Mouse (Mus musculus): ENCODE data around the gene Neurl1a. TPM values are rescaled to one million over a fixed set of nuclear protein-coding genes. Genes with fewer than 3 reads are reported as not detected.

Neurl1a gene
- polyA plus RNA-seq, 1 experiment from 2014 or later, result 9.6 TPM

DNA sequence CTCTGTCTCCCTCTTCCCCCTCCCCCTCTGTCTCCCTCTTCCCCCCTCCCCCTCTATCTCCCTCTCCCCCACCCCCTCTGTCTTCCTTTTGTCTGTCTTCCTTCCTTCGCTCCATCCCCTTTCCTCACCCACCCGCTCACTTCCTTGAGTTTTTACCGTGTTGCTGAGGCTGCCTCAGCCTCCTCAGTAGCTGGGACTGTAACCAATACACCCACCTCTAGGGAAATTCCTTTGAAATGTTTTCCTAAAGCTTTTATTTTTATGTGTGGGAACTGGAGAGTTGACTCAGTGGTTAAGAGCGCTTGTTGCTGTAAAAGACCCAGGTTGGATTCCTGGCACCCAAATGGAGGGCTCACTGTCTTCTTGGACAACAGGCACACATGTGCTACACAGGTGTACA lies 17.0 kb upstream of the Neurl1a start:
- H3K4me1 ChIP-seq (ENCODE audit: control insufficient read depth, insufficient read depth, low read length), result no peaks in the 10 kb centered on the region
- H3K4me2 ChIP-seq (ENCODE audit: low read length), result no peak overlapping the region
- H3K9ac ChIP-seq (replicated peaks; ENCODE audit: low read length), result no peak overlapping the region
- H3K9me3 ChIP-seq (ENCODE audit: control insufficient read depth, low read length), result no peaks in the 10 kb centered on the region
- WGBS, result 70% methylated on average over 4 of the region's 4 CpGs
- no peak overlapping the region for H3K4me3 ChIP-seq (replicated peaks; ENCODE audit: low read depth, low read length)
- no peak overlapping the region for H3K27ac ChIP-seq (replicated peaks; ENCODE audit: low read depth, low read length)
- no peak for ATAC-seq (ENCODE audit: low FRiP score, low TSS enrichment)
- H3K36me3 ChIP-seq (ENCODE audit: control insufficient read depth, insufficient read depth, low read length), result no peaks in the 10 kb centered on the region
- no peak for DNase-seq
- no peaks in the 10 kb centered on the region for H3K27me3 ChIP-seq (ENCODE audit: control insufficient read depth, insufficient read depth, low read length)

DNA sequence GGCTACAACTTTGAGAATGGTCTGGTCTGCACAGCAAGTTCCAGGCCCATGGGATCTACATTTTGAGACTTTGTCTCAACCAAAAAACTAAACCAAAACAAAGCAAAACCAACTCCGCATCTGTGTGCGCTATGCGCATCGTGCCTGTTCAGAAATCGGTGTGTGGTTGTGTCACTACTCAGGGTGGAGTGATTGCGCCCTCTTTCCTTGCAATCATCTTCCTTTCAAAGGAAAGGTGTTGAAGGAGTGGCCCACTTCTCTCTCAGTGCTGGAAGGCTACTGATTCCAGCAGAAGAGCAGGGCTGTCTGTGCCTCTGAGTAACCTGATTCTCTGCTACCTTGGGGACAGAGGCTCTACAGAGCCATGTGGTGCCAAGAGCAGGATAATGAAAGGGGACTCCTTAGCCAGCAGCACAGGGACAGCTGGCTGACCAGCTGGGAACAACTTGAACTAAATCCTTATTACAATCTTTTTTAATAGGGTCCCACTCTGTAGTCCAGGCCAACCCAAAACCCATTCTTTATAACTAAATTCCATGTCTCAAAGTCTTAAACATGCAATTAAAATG lies 15.4 kb upstream of the Neurl1a start:
- Histone ChIP-seq H3K27me3 (ENCODE audit: control insufficient read depth, insufficient read depth, low read length) (no peaks in the 10 kb centered on the region), H3K4me2 (ENCODE audit: low read length) (no peak overlapping the region), H3K4me3 (replicated peaks; ENCODE audit: low read depth, low read length) (no peak overlapping the region), H3K36me3 (ENCODE audit: control insufficient read depth, insufficient read depth, low read length) (no peaks in the 10 kb centered on the region), H3K4me1 (ENCODE audit: control insufficient read depth, insufficient read depth, low read length) (no peaks in the 10 kb centered on the region), H3K27ac (replicated peaks; ENCODE audit: low read depth, low read length) (no peak overlapping the region), H3K9me3 (ENCODE audit: control insufficient read depth, low read length) (no peaks in the 10 kb centered on the region), H3K9ac (replicated peaks; ENCODE audit: low read length) (no peak overlapping the region)
- WGBS, result 94% methylated on average over 6 of the region's 6 CpGs
- ATAC-seq (ENCODE audit: low FRiP score, low TSS enrichment), result no peak
- no peak for DNase-seq

GRCm38 (mm10) chr19:47166758-47167157 lies 11.9 kb upstream of the Neurl1a start:
- Histone ChIP-seq H3K9ac (replicated peaks; ENCODE audit: low read length) (no peak overlapping the region), H3K9me3 (ENCODE audit: control insufficient read depth, low read length) (no peaks in the 10 kb centered on the region), H3K27me3 (ENCODE audit: control insufficient read depth, insufficient read depth, low read length) (no peaks in the 10 kb centered on the region), H3K27ac (replicated peaks; ENCODE audit: low read depth, low read length) (no peak overlapping the region), H3K36me3 (ENCODE audit: control insufficient read depth, insufficient read depth, low read length) (no peaks in the 10 kb centered on the region), H3K4me1 (ENCODE audit: control insufficient read depth, insufficient read depth, low read length) (no peaks in the 10 kb centered on the region), H3K4me3 (replicated peaks; ENCODE audit: low read depth, low read length) (no peak overlapping the region), H3K4me2 (ENCODE audit: low read length) (no peak overlapping the region)
- WGBS, result 9% methylated on average over 3 of the region's 3 CpGs
- ATAC-seq (ENCODE audit: low FRiP score, low TSS enrichment), result no peak
- no peak for DNase-seq

DNA sequence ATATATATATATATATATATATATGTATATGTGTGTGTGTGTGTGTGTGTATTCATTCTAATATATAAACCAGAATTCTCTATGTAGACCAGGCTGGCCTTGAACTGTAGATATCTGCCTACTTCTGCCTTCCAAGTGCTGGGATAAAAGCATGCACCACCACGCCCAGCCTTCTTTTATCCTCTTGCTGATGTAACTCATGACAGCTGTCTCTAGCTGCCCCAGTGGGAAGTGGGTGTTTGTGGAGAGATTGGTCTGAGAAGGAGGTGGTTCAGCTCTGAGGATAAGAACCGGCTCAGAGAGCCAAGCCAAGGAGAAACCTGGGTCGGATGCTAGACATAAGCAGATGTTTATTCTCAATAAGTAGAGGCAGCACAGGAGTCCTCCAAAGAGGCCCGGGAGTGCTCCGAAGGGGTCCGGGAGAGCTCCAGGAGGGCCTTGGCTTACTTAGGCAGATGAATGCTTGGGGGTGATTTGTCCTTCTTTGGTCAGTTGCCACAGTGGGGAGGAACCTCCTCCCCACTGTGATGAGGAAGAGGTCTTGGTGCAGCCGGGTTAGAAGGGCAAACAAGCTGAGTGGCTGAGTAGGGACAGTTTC lies 10.9 kb upstream of the Neurl1a start:
- H3K9ac ChIP-seq (replicated peaks; ENCODE audit: low read length), result no peak overlapping the region
- ATAC-seq (ENCODE audit: low FRiP score, low TSS enrichment) (no peak), DNase-seq (no peak)
- 49% methylated on average over 7 of the region's 7 CpGs for WGBS
- no peaks in the 10 kb centered on the region for H3K9me3 ChIP-seq (ENCODE audit: control insufficient read depth, low read length)
- no peak overlapping the region for H3K27ac ChIP-seq (replicated peaks; ENCODE audit: low read depth, low read length)
- no peaks in the 10 kb centered on the region for H3K27me3 ChIP-seq (ENCODE audit: control insufficient read depth, insufficient read depth, low read length)
- no peak overlapping the region for H3K4me3 ChIP-seq (replicated peaks; ENCODE audit: low read depth, low read length)
- no peaks in the 10 kb centered on the region for H3K36me3 ChIP-seq (ENCODE audit: control insufficient read depth, insufficient read depth, low read length)
- no peaks in the 10 kb centered on the region for H3K4me1 ChIP-seq (ENCODE audit: control insufficient read depth, insufficient read depth, low read length)
- H3K4me2 ChIP-seq (ENCODE audit: low read length), result no peak overlapping the region

DNA sequence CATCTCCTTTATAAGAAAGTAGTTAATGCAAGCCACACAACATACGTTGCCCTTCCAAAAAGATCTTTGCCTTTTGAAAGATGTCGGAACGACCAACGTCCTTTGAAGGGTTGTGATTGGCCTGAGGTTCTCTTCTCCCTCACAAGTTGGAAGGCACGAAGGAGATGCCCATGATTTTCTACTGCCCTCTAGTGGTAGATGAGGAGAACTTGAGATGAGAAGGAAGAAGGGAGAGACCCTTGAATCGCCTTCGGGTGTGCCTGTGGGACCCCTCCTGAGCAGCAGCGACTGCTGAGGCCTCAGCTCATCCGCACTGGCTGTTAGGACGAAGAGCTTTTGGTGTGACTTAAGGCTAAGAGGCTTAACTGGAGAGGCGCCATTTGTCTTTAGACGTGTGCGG lies 10.4 kb upstream of the Neurl1a start:
- peak; percentile 79 for DNase-seq
- Histone ChIP-seq H3K9ac (replicated peaks; ENCODE audit: low read length) (no peak overlapping the region), H3K27me3 (ENCODE audit: control insufficient read depth, insufficient read depth, low read length) (no peaks in the 10 kb centered on the region), H3K4me2 (ENCODE audit: low read length) (peak overlapping the region; percentile 20; the same call in 1 of the 2 replicates), H3K9me3 (ENCODE audit: control insufficient read depth, low read length) (no peaks in the 10 kb centered on the region), H3K4me3 (replicated peaks; ENCODE audit: low read depth, low read length) (no peak overlapping the region), H3K36me3 (ENCODE audit: control insufficient read depth, insufficient read depth, low read length) (no peaks in the 10 kb centered on the region), H3K4me1 (ENCODE audit: control insufficient read depth, insufficient read depth, low read length) (no peaks in the 10 kb centered on the region), H3K27ac (replicated peaks; ENCODE audit: low read depth, low read length) (no peak overlapping the region)
- WGBS, result 7% methylated on average over 13 of the region's 13 CpGs
- ATAC-seq (ENCODE audit: low FRiP score, low TSS enrichment), result no peak

DNA sequence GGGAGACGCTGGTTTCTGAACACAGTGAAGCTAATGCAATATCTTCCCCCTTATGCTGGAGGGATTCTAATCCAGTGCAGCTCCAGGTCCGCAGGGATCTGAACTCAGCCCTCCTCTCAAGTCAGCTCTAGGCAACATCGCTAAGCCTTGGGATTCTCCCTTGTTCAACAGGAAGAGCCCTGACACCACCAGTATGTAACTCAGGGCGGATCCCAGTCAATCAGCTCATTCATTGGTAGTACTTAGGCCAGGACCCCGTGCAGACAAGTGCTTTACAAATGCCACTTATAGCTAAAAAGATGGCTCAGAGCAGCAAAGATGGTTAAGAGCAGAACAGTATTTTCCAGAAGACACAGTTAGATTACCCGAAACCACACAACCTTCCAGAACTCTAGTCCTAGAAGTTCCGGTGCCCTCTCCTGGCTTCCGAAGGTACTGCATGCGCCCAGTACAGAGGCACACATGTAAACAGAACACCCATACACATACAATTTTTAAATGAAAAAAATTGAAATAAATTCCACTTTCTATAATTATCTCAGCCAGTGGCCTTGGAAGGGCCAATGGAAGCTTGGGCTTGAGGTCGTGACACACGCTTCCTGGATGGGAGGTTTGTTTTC lies 9.7 kb upstream of the Neurl1a start:
- 25% methylated on average over 11 of the region's 11 CpGs for WGBS
- Histone ChIP-seq H3K27ac (replicated peaks; ENCODE audit: low read depth, low read length) (no peak overlapping the region), H3K4me3 (replicated peaks; ENCODE audit: low read depth, low read length) (no peak overlapping the region), H3K4me2 (ENCODE audit: low read length) (no peak overlapping the region), H3K4me1 (ENCODE audit: control insufficient read depth, insufficient read depth, low read length) (no peaks in the 10 kb centered on the region), H3K9ac (replicated peaks; ENCODE audit: low read length) (no peak overlapping the region), H3K36me3 (ENCODE audit: control insufficient read depth, insufficient read depth, low read length) (no peaks in the 10 kb centered on the region), H3K9me3 (ENCODE audit: control insufficient read depth, low read length) (no peaks in the 10 kb centered on the region), H3K27me3 (ENCODE audit: control insufficient read depth, insufficient read depth, low read length) (no peaks in the 10 kb centered on the region)
- ATAC-seq (ENCODE audit: low FRiP score, low TSS enrichment), result no peak
- peak; percentile 90 for DNase-seq

DNA sequence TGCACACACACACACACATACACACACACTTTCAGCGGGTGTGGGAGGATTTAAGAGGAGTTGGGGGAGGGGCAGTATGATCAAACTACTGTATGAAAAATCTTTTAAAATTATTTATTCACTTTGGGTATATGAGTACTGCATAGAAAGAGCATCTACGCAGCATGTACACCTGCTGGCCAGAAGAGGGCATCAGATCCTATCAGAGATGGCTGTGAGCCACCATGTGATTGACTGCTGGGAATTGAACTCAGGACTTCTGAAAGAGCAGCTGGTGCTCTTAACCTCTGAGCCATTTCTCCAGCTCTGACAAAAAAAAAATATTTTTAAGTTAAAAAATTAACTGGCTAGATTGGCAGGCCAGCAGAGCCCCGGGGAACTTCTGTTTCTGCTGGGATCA lies 4.1 kb upstream of the Neurl1a start:
- Histone ChIP-seq H3K4me1 (ENCODE audit: control insufficient read depth, insufficient read depth, low read length) (no peaks in the 10 kb centered on the region; the same call in 1 of the 2 replicates), H3K9me3 (ENCODE audit: control insufficient read depth, low read length) (no peaks in the 10 kb centered on the region), H3K36me3 (ENCODE audit: control insufficient read depth, insufficient read depth, low read length) (no peaks in the 10 kb centered on the region), H3K4me2 (ENCODE audit: low read length) (no peak overlapping the region), H3K4me3 (replicated peaks; ENCODE audit: low read depth, low read length) (no peak overlapping the region), H3K9ac (replicated peaks; ENCODE audit: low read length) (no peak overlapping the region), H3K27ac (replicated peaks; ENCODE audit: low read depth, low read length) (no peak overlapping the region), H3K27me3 (ENCODE audit: control insufficient read depth, insufficient read depth, low read length) (0 out of 2 replicates have a peak, but pooled peaks cover under 1% of the 10 kb centered on the region)
- ATAC-seq (ENCODE audit: low FRiP score, low TSS enrichment) (no peak), DNase-seq (peak; percentile 58)
- WGBS, result 56% methylated on average over 3 of the region's 3 CpGs

GRCm38 (mm10) chr19:47175472-47175871 lies 3.1 kb upstream of the Neurl1a start:
- no peak for ATAC-seq (ENCODE audit: low FRiP score, low TSS enrichment)
- 57% methylated on average over 2 of the region's 2 CpGs for WGBS

More at GRCm38 (mm10) chr19:47175472-47175871, 3.1 kb upstream of the Neurl1a start:
- no peaks in the 10 kb centered on the region for H3K9me3 ChIP-seq (ENCODE audit: control insufficient read depth, low read length)
- no peak overlapping the region for H3K4me2 ChIP-seq (ENCODE audit: low read length)
- H3K9ac ChIP-seq (replicated peaks; ENCODE audit: low read length), result no peak overlapping the region
- H3K4me1 ChIP-seq (ENCODE audit: control insufficient read depth, insufficient read depth, low read length), result no peaks in the 10 kb centered on the region; the same call in 1 of the 2 replicates
- H3K27ac ChIP-seq (replicated peaks; ENCODE audit: low read depth, low read length), result no peak overlapping the region
- H3K36me3 ChIP-seq (ENCODE audit: control insufficient read depth, insufficient read depth, low read length), result no peaks in the 10 kb centered on the region
- peaks cover 10% of the 10 kb centered on the region; the same call in 1 of the 2 replicates for H3K27me3 ChIP-seq (ENCODE audit: control insufficient read depth, insufficient read depth, low read length)
- no peak overlapping the region for H3K4me3 ChIP-seq (replicated peaks; ENCODE audit: low read depth, low read length)
- DNase-seq, result no peak
